Mouse (Mus musculus) spleen, adult 18-20 months (tissue): ENCODE data around the gene Tmem51.
"Not testable (repeated sequence)": the region's sequence is repeated elsewhere in the genome, so short reads cannot be mapped to it uniquely, and the experiment has no call there.

ENCODE experiments used
- DNase-seq, 2 experiments: peaks; one replicate each; pipeline ENCODE4 v3.0.0; 2022; ENCODE audit warnings: mixed read lengths in 2 of 2

The Tmem51 gene

DNA sequence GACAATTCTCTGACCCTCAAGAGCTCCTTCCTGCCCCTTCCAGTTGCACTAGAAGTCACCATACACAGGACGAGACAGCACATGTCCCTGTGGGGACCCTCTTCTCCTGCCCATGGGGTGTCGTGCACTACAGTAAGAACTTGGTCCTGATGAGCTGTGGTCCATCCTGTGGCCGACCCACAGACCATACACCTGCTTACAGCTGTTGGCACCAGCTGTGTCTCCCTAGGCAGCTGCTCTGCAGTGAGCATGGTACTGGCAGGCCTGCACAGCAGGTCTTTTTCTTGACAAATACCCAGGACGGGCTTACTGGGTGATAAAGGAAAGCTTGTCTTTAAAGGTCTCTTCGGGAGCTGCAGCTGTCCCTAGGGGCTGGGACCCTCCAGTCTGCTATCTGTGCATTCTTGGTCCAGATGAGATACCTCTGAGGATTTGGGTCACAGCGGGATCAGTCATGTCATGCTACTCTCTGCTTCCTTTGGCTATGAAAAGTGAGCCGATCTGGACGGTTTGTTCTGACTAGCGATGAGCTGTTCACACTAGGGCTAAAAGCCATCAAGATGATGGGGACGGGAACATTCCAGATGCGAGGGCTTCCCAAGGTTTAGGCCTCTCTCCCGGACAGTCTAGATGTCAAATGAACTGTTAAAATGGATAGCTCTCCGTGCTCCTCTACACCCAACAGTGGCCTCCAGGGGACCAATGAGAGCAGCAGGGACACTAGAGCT, 24.8 kb downstream of the Tmem51 start:
- no peak for DNase-seq

DNA sequence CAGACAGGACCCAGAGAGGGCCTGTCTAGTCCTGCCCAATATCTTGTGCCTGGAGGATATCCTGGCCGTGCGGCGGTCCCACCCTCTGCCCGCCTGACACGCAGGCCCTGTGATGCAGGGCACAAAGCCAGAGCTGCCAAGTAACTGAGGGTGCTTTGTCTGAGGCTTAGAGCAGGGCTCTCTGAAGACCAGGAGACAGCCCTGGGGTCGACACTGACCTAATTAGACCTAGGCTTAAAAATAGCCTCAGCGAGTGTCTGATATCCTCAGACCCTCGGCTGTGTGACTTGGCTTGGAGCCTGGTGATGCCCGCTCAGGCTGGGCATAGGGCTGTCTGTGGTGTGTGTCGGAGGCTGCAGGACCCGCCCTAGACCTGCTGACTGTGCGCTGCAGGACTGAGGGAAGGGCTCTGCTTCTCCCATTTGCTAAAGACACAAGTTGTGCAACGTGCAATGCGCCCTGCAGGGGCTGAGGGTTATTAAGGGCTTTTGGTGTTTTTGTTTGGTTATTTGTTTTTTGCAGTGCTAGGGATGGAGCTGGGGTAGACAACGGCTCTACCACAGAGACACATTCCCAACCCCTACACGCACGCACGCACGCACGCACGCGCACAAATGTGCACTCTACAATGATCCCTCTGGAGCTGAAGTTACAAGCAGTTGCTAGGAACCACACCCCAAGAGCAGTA, 26.4 kb downstream of the Tmem51 start:
- no peak for DNase-seq

- DNase-seq, result no peak
These were observed 28.5 kb downstream of the Tmem51 start for GRCm38 (mm10) chr4:142055600-142055999.

GRCm38 (mm10) chr4:142054580-142054979, 29.5 kb downstream of the Tmem51 start:
- DNase-seq, result no peak

DNA sequence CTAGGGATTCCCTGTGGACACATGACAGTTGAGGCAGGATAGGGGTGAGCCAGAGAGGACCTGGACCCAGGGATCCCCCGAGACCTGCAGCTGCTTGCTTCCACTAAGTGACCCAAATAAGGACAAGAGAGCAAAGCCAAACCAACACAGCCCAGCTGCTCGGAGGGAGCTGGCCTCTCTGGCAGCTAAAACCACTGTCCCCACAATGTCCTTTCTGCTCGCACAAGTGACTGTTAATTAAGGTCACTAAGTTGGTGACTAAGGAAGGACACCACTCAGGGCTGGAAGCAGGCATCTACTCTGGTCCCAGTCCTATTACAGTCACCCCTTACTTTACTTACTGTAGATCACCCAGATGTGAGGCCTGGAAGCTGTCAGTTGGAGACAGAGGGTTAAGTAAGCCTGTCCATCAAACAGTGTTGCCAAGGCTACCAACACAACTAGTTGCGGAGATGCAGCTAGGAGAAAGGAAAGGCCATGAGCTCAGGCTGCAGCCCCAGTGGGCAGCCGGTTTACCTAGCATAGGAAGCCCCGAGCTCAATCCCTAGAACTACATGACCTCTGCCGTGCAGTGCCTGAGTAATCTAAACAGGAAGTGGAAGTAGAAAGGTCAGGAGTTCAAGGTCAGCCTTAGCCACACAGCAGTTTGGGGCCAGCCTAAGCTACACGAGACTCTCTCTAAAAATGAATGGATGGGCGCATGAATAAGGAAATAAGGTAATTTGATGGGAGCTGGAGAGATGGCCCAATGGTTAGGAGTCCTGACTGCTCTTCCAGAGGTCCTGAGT, 30.2 kb downstream of the Tmem51 start:
- DNase-seq, result no peak

- DNase-seq, result no peak
These were observed 30.8 kb downstream of the Tmem51 start for GRCm38 (mm10) chr4:142053261-142053660.

DNA sequence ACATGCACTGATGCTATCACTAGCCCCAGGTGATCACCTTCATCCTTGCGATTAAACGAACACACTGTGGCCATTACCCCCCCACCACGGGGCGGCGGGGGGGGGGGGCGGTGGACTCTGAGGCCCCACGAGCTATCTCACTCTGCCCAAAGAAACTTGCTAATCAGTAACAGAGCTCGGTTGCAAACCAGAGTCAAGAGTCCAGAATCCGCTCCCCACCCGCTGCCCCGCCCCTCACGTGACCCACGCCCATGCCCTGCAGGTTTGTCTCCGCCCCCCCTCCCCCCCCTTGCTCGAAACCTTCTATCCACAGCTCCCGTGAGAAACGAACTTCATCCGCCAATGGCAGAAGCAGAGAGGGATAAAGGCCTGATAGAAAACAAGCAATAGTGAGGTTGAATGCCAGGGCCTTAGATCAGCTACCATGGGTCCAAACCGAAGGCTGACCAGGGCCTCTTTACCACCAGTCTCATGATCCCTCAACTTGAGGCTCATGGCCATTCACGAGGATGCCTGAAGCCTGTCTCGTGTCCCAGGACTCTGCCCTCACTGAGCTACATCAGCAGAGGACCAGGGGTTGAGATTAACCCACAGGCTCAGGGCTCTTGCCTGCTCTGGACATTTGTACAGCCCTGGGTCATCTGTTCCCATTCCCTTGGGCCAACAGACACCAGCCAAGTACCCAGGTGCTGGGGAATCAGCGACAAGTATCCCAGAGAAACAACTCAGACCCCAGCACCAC, 31.5 kb downstream of the Tmem51 start:
- DNase-seq, result no peak

GRCm38 (mm10) chr4:142051883-142052282, 32.2 kb downstream of the Tmem51 start:
- DNase-seq, result not testable (repeated sequence)

DNA sequence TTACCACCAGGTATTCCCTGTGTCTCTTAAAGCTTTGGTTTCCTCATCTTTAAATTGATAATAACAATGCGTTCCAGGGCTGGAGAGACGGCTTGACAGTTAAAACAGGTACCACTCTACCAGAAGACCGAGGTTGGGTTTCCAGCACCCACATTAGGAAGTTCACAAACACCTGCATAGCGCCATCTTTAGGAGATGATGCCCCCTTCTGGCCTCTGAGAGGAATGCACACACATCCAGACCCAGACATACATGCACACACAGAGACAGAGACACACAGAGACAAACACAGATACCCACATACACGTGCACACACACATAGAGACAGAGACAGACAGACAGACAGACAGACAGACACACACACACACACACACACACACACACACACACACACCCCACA, 34.1 kb downstream of the Tmem51 start:
- no peak for DNase-seq

DNA sequence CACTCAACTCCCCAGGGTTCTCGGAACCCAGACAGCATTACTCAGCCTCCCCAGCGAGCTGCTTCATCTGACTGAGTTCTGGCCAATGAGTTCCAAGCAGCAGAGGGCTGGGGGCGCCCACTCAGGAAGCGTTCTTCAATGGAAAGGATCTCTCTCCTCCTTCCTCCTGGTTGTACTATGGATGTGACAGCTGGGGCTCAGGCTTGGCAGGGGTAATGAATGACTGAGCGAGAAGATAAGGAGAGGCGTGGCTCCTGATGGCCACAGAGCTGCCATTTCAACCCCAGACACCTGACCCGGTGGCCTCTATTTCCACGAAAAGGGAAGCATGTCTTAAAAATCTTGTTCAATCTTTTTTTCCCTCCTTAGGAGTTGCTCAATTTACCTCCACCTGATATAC, 35.7 kb downstream of the Tmem51 start:
- DNase-seq, result no peak

DNA sequence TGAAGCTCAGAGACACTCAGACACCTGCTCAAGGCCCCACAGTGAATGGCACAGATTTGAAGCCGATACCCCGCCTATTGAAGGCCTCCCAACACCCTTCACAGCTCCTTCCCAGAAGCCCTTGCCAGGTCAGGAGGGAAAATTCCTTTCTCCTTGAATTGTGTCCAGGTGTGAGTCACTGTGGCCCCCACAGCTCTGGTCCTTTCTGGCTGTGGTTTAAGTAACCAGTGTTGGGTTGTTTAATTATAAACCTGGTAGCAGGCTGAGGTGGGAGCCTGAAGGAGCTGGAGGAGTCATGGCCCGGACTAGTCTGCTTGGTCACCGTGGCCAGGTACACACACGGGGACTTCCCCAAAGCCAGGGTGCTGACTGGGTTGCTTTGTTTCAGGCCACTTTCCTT, 37.1 kb downstream of the Tmem51 start:
- DNase-seq, result no peak

DNA sequence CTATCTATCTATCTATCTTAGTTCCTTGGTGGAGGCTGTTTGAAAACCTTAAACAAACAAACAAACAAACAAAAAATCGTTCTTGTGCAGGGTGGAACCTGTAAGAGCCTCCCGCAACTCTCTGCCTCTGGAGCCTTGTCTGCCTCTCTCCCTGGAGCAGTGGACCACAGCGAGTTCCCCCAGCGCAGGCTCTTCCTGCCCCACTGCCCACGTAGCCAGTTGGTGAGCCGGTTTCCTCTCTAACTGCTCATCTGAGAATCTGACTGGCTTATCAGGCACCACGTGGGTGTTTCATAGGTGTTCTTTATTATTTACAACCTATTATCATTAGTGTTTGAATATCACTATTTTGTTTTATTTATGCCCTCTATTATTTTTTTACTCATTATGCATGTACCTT, 37.6 kb downstream of the Tmem51 start:
- no peak for DNase-seq

DNA sequence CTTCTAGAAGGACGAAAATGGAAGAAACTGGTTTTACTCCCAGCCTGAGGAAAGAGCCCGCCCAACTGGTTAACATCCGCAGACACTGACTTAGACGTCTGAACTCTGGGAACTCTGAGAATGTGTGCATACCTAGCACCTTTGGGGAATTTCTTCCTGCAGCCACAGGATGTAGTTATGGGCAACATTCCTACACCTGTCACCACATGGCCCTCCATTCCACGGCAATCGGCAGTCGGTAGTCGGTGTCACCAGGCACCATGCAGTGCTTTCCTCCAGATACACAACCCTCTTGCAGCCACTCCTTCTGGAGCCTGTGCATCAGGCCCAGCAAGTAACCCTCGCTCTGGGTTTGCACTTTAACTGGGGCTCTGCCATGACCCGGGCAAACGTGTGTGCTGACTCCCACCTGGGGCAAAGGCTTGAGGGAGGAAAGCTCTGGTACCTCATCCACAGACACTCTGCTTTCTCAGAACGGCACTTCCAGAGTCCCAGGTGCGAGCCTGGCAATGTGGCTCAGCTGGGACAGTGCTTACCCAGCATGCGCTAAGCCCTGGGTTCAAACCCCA, 38.4 kb downstream of the Tmem51 start:
- DNase-seq, result no peak

GRCm38 (mm10) chr4:142044452-142044851, 39.7 kb downstream of the Tmem51 start:
- DNase-seq, result no peak

DNA sequence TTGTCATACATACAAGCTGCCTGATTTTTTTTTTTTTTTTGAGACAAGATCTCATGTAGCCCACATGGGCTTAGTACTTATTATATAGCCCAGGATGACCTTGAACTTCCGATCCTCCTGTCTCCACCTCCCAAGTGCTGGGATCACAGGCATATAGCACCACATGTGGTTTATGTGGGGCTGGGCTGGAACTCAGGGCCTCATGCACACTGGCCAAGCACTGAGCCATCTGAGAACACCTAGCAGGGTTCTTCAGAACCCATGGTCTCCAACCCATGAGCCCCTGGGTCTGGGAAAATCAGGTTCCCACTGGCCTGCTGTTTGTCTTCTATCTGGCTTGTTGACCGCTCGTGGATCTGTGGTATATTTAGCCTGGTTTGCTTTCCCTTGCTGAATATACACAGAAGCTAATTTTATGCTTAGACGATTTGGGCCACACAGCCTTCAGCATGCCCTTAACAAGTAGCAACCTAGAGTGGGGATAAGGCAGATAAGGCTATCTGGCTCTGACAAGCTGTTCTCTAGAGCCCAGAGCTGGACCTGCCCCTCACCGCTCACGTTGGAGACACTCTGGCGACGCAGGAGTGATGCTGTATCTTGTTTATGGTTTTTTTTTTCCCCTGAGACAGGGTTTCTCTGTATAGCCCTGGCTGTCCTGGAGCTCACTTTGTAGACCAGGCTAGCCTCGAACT, 44.3 kb downstream of the Tmem51 start:
- no peak for DNase-seq

- no peak for DNase-seq
These were observed 46.2 kb downstream of the Tmem51 start for GRCm38 (mm10) chr4:142037897-142038296.

DNA sequence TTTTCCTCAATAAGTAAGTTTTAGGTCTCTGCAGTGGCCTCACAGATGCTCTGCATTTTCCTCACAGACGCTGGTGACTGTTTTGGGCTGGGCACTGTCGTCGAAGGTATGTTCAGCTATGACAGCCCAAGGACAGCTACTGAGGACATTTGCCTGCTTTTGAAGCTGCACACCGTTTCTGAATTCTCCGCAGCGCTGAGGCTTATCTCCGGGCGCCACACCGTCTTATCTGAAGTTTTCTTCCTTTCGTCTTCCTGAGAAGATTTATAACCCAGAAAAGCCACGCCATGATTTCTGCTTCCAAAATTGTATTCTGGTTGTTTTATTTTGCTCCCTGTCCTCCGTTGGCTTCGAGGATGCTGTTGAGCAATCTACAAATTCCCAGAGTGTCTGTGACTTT, 55.6 kb downstream of the Tmem51 start:
- no peak for DNase-seq

DNA sequence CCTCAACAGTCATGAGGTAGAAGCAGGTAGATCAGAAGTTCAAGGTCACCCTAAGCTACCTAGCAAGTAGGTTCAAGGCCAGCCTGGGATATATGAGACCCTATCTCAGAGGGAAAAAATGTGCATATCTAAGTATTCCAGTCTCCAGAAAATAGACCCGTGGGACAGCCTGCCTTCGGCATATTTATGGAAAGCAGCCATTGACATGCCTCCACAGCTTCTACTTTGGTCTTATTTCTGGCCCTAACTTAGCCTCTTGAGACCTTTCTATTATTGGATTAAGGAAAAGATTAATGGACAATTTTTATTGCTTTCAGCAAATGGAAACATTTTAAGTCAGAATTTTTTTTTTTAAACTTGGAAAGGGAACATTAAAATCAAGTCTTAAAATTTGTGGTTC, 57.1 kb downstream of the Tmem51 start:
- DNase-seq, result no peak

DNA sequence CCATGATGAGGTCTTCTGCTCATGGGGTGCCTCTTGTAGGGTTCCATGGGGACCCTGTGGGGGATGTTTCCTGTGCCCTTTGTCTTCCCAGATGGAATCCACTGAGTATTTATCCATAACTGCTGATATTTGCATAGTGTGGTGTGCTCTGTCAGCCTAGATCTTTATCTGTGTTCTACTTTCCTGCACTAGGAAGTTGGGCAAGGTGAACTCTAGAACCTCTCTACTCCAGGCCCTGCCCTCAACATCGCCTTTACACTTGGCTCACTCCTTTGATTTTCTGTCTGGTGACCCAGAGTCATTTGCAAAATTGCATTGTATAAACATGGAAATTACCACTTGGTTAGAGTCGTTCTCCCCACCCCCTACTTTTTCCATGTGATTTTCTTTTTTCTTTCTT, 59.6 kb downstream of the Tmem51 start:
- no peak for DNase-seq

- DNase-seq, result no peak
These were observed 60.9 kb downstream of the Tmem51 start for GRCm38 (mm10) chr4:142023166-142023565.

DNA sequence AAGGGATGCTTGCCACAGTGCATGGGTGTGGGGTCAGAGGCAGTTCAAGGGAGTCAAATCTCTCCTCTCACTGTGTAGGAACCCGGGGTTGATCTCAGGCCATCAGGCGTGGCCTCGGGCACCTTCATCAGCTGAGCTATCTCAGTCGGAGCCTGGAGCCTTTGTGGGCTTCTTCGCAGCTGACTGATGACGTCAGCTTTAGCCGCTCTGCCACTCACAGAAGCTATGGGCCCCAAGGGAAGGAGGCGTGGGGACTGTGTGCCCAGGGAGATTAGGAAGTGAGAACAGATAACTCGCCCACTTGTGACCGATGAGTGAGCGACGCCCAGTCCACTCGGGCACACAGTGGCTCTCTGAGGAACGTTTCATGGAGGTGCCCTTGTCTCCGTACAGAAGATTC, 66.4 kb downstream of the Tmem51 start:
- DNase-seq, result no peak
